Mouse (Mus musculus) liver, embryonic 13.5 days (tissue): ENCODE measurements around the gene Etv1. TPM values are rescaled to one million over a fixed set of nuclear protein-coding genes. Genes with fewer than 3 reads are reported as not detected.

Source experiments
- ATAC-seq: fragments of 200-750 bp; cut with Nextera tagmentation; 2 replicates; pipeline ENCODE4 v1.8.0; 2017; ENCODE audit warnings: low read depth, mild to moderate bottlenecking, moderate number of reproducible peaks, moderate library complexity
- DNase-seq: peaks from one replicate; pipeline ENCODE4 v3.0.0; 2022
- H3K27ac ChIP-seq: fragments of 300-500 bp; sonication (generic); 2 replicates; pipeline ENCODE4 v1.5.1; 2015; ENCODE audit warnings: moderate library complexity, mild to moderate bottlenecking, inconsistent platforms
- H3K27me3 ChIP-seq: fragments of 300-500 bp; sonication (generic); 2 replicates; pipeline ENCODE4 v1.6.1; 2015; ENCODE audit warnings: mild to moderate bottlenecking, inconsistent platforms
- H3K36me3 ChIP-seq: fragments of 300-500 bp; sonication (generic); 2 replicates; pipeline ENCODE4 v1.6.1; 2015; ENCODE audit warnings: mild to moderate bottlenecking, inconsistent platforms
- H3K4me1 ChIP-seq: fragments of 300-500 bp; sonication (generic); replicated peaks from 2 replicates; pipeline ENCODE4 v1.6.1; 2015; ENCODE audit warnings: inconsistent platforms
- H3K4me2 ChIP-seq: fragments of 300-500 bp; sonication (generic); 2 replicates; pipeline ENCODE4 v1.6.1; 2015; ENCODE audit warnings: inconsistent platforms, mild to moderate bottlenecking, moderate library complexity
- H3K4me3 ChIP-seq: fragments of 300-500 bp; sonication (generic); replicated peaks from 2 replicates; pipeline ENCODE4 v1.5.1; 2015; ENCODE audit warnings: mild to moderate bottlenecking, inconsistent platforms
- H3K9ac ChIP-seq: fragments of 300-500 bp; sonication (generic); 2 replicates; pipeline ENCODE4 v1.6.1; 2015; ENCODE audit warnings: mild to moderate bottlenecking, inconsistent platforms
- H3K9me3 ChIP-seq: fragments of 300-500 bp; sonication (generic); replicated peaks from 2 replicates; pipeline ENCODE4 v1.6.1; 2016; ENCODE audit warnings: inconsistent platforms
- WGBS: fragments of 180-500 bp; shearing (Covaris S2); methylation state at CpG from one replicate; pipeline ENCODE4 v1.1.7; 2015; ENCODE audit not compliant: insufficient replicate concordance; 5-methylcytosine and 5-hydroxymethylcytosine counted together
- polyA plus RNA-seq: library from polyadenylated mRNA; unstranded; fragments of >200 nt; fragmentation: Nextera tagmentation; extraction: Ambion mirVana; gene quantifications from 2 replicates; pipeline ENCODE4 v1.2.1, GENCODE M21; 2015

The Etv1 gene
- polyA plus RNA-seq, 1 experiment from 2014 or later: 0.31 TPM

DNA sequence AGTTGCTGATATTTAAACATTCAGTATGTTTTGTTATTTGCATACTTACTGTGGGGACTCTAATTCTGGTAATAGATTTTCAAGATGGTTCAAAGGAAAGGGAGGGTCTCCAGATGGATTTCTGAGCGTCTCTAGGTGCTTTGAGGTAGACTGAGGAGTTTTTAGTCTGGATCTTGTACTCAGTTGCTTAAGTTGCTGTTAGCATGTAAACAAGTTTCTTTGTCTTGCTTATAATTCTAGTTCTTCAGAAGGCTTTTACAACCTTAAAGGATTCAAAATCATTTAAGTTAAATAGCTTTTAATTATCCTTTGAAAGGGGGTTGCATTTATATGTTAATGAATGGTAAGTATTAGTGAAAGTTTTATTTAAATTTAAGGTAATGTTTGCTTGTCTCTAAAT lies 5.0 kb downstream of the Etv1 start:
- no peaks in the 10 kb centered on the region for H3K9me3 ChIP-seq
- no peaks in the 10 kb centered on the region for H3K27me3 ChIP-seq
- DNase-seq: no peak
- peaks cover 2% of the 10 kb centered on the region; the same call in 1 of the 2 replicates for H3K4me1 ChIP-seq
- no peak for ATAC-seq
- H3K4me2 ChIP-seq: no peak overlapping the region
- H3K9ac ChIP-seq: no peak overlapping the region
- no peak overlapping the region for H3K27ac ChIP-seq
- WGBS: 16% methylated on average over 1 of the region's 1 CpGs
- H3K36me3 ChIP-seq: no peaks in the 10 kb centered on the region
- H3K4me3 ChIP-seq: no peak overlapping the region

- Histone ChIP-seq H3K9me3 (no peaks in the 10 kb centered on the region), H3K36me3 (no peaks in the 10 kb centered on the region), H3K27me3 (no peaks in the 10 kb centered on the region), H3K4me2 (no peak overlapping the region), H3K27ac (no peak overlapping the region), H3K4me1 (no peaks in the 10 kb centered on the region), H3K9ac (no peak overlapping the region), H3K4me3 (no peak overlapping the region)
- ATAC-seq (no peak), DNase-seq (no peak)
- WGBS: 72% methylated on average over 4 of the region's 4 CpGs
Measured at GRCm38 (mm10) chr12:38786571-38786970, 7.4 kb downstream of the Etv1 start.

DNA sequence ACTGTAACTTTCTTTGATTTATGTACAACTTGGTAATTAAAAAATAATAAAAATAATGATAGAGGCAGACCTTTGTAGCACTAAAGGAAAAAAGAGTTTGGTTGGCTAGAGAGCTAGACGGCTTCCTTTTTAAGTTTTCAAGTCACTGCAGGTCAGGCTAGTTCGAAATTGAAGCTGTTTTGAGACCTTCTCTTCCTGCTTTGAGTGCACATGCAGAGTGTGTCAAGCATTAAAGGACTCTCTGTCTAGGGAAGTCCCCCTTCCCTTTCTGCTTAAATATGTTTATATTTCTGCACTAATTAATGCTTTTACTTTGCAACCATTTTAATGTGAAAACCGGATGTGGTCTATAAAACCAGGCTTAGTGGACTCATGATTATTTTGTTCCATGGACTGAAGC lies 8.5 kb downstream of the Etv1 start:
- 57% methylated on average over 3 of the region's 3 CpGs for WGBS
- DNase-seq (no peak), ATAC-seq (no peak)
- Histone ChIP-seq H3K4me1 (no peaks in the 10 kb centered on the region), H3K36me3 (no peaks in the 10 kb centered on the region), H3K4me3 (no peak overlapping the region), H3K9ac (no peak overlapping the region), H3K27me3 (no peaks in the 10 kb centered on the region), H3K9me3 (no peaks in the 10 kb centered on the region), H3K27ac (no peak overlapping the region), H3K4me2 (no peak overlapping the region)

DNA sequence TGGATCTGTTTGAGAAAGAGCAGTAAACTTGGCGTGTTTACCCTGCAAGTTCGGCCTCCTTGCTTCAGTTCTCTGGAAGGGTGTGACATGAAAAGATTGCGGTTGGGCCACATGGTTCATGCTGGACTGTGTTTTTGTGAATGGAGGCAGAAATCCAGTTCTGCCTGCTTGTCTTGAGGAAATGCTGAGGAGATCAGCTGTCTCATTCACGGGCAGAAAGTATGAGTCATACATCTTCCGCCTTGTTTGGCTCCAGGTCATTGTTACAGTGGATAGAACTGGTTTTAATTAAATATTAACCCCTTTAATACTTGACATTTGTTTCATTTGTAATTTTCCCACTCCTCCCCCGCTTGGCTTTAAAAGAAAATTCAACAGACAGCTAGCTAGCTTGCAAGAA lies 9.4 kb downstream of the Etv1 start:
- H3K9me3 ChIP-seq: no peaks in the 10 kb centered on the region
- no peak overlapping the region for H3K4me2 ChIP-seq
- H3K9ac ChIP-seq: no peak overlapping the region
- ATAC-seq: no peak
- no peak overlapping the region for H3K4me3 ChIP-seq
- no peak overlapping the region for H3K27ac ChIP-seq
- H3K36me3 ChIP-seq: no peaks in the 10 kb centered on the region
- no peak for DNase-seq
- H3K27me3 ChIP-seq: no peaks in the 10 kb centered on the region
- H3K4me1 ChIP-seq: no peaks in the 10 kb centered on the region
- WGBS: 44% methylated on average over 6 of the region's 6 CpGs

- Histone ChIP-seq H3K27ac (no peak overlapping the region), H3K27me3 (no peaks in the 10 kb centered on the region), H3K36me3 (no peaks in the 10 kb centered on the region), H3K9ac (no peak overlapping the region), H3K9me3 (no peaks in the 10 kb centered on the region), H3K4me3 (no peak overlapping the region), H3K4me2 (no peak overlapping the region), H3K4me1 (no peaks in the 10 kb centered on the region)
- ATAC-seq (no peak), DNase-seq (no peak)
- WGBS: 74% methylated on average over 10 of the region's 10 CpGs
Measured at GRCm38 (mm10) chr12:38789789-38790355, 10.7 kb downstream of the Etv1 start.

GRCm38 (mm10) chr12:38793076-38793475 lies 13.9 kb downstream of the Etv1 start:
- 65% methylated on average over 4 of the region's 4 CpGs for WGBS
- no peak overlapping the region for H3K9ac ChIP-seq
- H3K4me2 ChIP-seq: no peak overlapping the region
- DNase-seq: no peak
- no peaks in the 10 kb centered on the region for H3K9me3 ChIP-seq
- ATAC-seq: no peak
- H3K27ac ChIP-seq: no peak overlapping the region
- H3K4me3 ChIP-seq: no peak overlapping the region
- no peaks in the 10 kb centered on the region for H3K36me3 ChIP-seq
- H3K27me3 ChIP-seq: no peaks in the 10 kb centered on the region
- no peaks in the 10 kb centered on the region for H3K4me1 ChIP-seq

GRCm38 (mm10) chr12:38793697-38794096 lies 14.5 kb downstream of the Etv1 start:
- 63% methylated on average over 2 of the region's 2 CpGs for WGBS
- H3K9me3 ChIP-seq: no peaks in the 10 kb centered on the region
- H3K36me3 ChIP-seq: no peaks in the 10 kb centered on the region
- H3K27me3 ChIP-seq: no peaks in the 10 kb centered on the region
- DNase-seq (no peak), ATAC-seq (no peak)
- no peak overlapping the region for H3K27ac ChIP-seq
- no peak overlapping the region for H3K9ac ChIP-seq
- no peak overlapping the region for H3K4me3 ChIP-seq
- no peaks in the 10 kb centered on the region for H3K4me1 ChIP-seq
- H3K4me2 ChIP-seq: no peak overlapping the region

DNA sequence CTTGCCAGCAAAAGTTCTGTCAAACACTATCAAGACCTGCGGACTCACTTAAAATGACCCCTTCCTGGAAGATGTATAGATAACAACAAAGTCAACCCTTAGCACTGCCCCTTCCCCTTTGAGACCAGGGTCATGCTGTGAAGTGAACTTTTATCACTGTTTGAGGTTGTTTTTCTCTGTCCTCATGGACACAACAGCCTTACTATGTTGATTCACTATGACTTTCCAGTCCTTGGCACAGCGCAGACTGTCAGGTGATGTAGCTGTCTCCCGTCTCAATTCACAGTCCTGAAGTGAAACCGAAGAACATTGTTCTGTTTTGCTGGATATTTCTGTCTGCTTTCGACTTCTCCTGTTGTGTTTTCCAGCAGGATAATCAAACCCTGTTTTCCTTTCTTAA lies 27.9 kb downstream of the Etv1 start:
- H3K36me3 ChIP-seq: no peaks in the 10 kb centered on the region
- 61% methylated on average over 5 of the region's 5 CpGs for WGBS
- no peak overlapping the region for H3K4me3 ChIP-seq
- no peaks in the 10 kb centered on the region for H3K27me3 ChIP-seq
- no peaks in the 10 kb centered on the region for H3K4me1 ChIP-seq
- H3K4me2 ChIP-seq: no peak overlapping the region
- H3K9me3 ChIP-seq: no peaks in the 10 kb centered on the region
- ATAC-seq (no peak), DNase-seq (no peak)
- H3K27ac ChIP-seq: no peak overlapping the region
- no peak overlapping the region for H3K9ac ChIP-seq

DNA sequence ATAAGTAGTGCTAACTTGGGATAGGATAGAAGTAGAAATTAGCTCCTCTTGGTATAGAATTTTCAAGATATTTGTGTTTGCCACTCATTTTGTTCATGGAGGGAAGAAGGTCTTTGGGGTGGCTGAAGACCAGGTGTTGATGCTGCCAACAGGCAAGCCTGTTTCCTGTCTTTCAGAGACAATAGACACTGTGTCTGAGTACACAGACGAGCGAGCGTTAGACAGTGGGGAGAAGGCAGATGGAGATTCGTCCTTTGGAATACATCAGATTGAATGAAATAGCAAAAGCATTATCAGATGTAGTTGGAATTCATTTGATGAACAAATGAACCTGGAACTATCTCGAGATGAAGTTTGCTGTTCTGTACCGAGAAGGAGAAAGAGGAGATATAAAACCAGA lies 33.2 kb downstream of the Etv1 start:
- Histone ChIP-seq H3K36me3 (no peaks in the 10 kb centered on the region), H3K27ac (no peak overlapping the region), H3K4me1 (no peaks in the 10 kb centered on the region), H3K4me2 (no peak overlapping the region), H3K9ac (no peak overlapping the region), H3K27me3 (no peaks in the 10 kb centered on the region), H3K9me3 (no peaks in the 10 kb centered on the region), H3K4me3 (no peak overlapping the region)
- DNase-seq (no peak), ATAC-seq (no peak)
- 59% methylated on average over 6 of the region's 6 CpGs for WGBS

DNA sequence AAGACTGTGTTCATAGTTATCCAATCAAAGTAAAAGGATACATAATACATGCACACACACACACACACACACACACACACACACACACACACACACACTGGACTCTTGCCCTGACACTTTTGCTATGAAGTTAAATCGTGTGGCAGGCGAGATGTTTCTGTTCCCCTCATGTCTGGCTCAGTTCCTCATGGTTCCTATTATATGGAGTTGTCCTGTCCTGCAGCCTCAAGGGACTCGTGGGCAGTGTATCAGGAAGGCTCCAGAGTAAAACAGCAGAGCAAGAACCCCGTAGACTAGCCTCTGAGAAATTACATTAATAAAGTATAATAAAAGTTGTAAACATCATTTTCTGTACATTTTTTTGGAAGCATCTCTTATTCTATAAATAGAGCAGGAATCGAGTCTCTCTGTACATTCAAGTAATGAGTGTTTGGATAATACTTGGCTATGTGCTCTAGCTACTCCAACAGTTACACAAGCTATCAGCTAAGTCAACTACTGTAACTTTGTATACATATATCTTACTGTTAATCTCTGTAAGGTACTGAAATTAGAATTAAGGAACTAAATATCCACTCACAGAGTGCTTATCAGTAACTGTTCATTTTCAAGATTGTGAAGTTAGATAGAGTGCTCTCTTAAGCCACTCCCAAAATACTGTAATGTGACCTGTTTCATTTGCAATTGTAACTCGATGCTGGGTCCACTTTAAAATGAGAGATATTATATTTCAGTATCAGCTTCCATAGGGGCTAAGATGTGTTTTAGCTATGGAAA lies 35.0 kb downstream of the Etv1 start:
- Histone ChIP-seq H3K4me2 (no peak overlapping the region), H3K9ac (no peak overlapping the region), H3K27ac (no peak overlapping the region), H3K4me3 (no peak overlapping the region), H3K4me1 (no peaks in the 10 kb centered on the region), H3K27me3 (no peaks in the 10 kb centered on the region), H3K36me3 (no peaks in the 10 kb centered on the region), H3K9me3 (no peaks in the 10 kb centered on the region)
- ATAC-seq (no peak), DNase-seq (no peak)
- WGBS: 57% methylated on average over 6 of the region's 6 CpGs

GRCm38 (mm10) chr12:38816235-38816634 lies 37.1 kb downstream of the Etv1 start:
- no peaks in the 10 kb centered on the region for H3K4me1 ChIP-seq
- WGBS: 77% methylated on average over 3 of the region's 3 CpGs
- no peak overlapping the region for H3K27ac ChIP-seq
- H3K27me3 ChIP-seq: no peaks in the 10 kb centered on the region
- no peaks in the 10 kb centered on the region for H3K36me3 ChIP-seq
- no peak overlapping the region for H3K4me2 ChIP-seq
- ATAC-seq (no peak), DNase-seq (no peak)
- no peaks in the 10 kb centered on the region for H3K9me3 ChIP-seq
- H3K4me3 ChIP-seq: no peak overlapping the region
- no peak overlapping the region for H3K9ac ChIP-seq

- no peak overlapping the region for H3K27ac ChIP-seq
- H3K4me1 ChIP-seq: no peaks in the 10 kb centered on the region
- no peak overlapping the region for H3K9ac ChIP-seq
- H3K9me3 ChIP-seq: no peaks in the 10 kb centered on the region
- H3K4me3 ChIP-seq: no peak overlapping the region
- H3K36me3 ChIP-seq: no peaks in the 10 kb centered on the region
- DNase-seq (no peak), ATAC-seq (no peak)
- 54% methylated on average over 2 of the region's 2 CpGs for WGBS
- no peaks in the 10 kb centered on the region for H3K27me3 ChIP-seq
- no peak overlapping the region for H3K4me2 ChIP-seq
Measured at GRCm38 (mm10) chr12:38818320-38818719, 39.1 kb downstream of the Etv1 start.
